Mouse (Mus musculus) kidney, adult 2 months (tissue): ENCODE measurements at regions not wholly inside any gene's neighbourhood (a gene's known extent, or its start where the extent isn't known, plus 50 kb on each side); places are given as distances from the start of the nearest gene placed in this dataset.

Experiments used
- CTCF ChIP-seq: fragments of 200-500 bp; conservative IDR thresholded peaks from 2 replicates; pipeline ENCODE4 v1.5.1; 2011; ENCODE audit warnings: low read depth, mild to moderate bottlenecking, control low read depth, low read length, moderate library complexity, mixed read lengths; ENCODE audit not compliant: insufficient read depth, insufficient read length
- POLR2A ChIP-seq: fragments of 200-500 bp; IDR thresholded peaks from one replicate; pipeline ENCODE4 v1.6.1; 2011; ENCODE audit warnings: low read depth, low read length, control low read depth

DNA sequence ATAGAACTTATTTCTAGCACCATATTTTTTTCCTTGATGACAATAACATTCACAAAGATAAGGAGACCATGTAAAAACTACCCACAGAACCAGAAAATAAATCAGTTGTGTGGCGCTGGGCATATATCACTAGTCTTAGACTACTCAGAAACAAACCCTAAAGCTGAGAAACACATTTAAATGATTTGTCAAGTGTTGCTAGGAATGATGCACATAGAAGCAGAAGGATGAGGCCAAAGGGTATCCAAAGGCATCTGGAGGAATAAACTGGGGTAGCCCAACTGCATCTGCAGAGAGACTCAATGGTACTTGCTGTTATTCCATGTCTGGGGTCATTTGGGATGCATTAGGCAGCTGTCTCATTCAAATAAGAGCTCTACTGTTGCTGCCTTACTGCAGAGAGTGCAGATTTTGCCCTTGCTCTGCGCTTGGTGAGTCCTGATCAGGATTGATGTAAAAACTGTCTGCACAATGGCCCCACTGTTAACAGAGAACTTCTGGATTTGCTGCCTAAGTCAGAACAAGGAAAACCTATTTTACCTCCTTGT is 68.0 kb upstream of the Plcb1 start:
- TF ChIP-seq POLR2A, result no peak
- no peak for TF ChIP-seq CTCF
